Mouse (Mus musculus): Measurements from ENCODE around the gene Eif2d.

Gene Eif2d

DNA sequence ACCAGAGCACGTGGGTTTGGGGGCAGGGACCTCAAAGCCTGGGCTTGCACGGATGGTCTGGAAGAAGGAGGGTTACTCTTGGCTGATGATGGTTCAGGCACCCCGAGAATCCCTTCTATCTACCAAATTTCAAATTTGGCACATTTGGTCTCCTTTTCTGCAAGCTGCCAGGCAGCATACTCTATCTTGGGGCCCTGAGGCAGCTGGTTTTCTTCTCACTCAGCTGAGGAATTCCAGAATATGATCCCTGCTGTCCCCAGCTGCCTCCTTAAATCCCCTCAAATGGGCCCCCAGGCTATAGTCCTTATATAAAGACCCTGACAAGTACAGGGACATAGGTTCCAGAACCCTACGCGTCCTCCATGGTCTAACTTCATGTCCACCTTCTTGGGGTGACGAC lies 60.4 kb downstream of the Eif2d start:
- DNase-seq (ENCODE audit: low spot score in 2 of 2): no peak

DNA sequence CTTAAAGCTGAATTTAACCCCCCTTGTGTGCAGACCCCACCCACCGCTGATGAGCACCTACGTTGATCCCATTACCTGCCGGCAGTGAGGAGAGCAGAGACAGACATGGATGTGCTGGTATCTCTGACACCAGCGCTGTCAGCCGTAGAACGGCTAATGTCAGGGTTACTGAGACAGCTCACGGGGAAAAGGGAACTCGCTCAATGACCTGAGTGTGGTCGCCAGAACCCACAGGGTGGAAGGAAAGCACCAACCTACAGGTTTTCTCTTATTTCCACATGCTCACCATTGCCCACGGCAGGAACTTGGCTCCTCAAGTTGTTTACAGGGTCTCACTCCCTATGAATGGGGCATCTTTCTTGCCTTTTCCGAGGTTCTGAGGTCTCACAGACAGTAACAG lies 66.0 kb downstream of the Eif2d start:
- no peak for DNase-seq (ENCODE audit: low spot score in 2 of 2)

DNA sequence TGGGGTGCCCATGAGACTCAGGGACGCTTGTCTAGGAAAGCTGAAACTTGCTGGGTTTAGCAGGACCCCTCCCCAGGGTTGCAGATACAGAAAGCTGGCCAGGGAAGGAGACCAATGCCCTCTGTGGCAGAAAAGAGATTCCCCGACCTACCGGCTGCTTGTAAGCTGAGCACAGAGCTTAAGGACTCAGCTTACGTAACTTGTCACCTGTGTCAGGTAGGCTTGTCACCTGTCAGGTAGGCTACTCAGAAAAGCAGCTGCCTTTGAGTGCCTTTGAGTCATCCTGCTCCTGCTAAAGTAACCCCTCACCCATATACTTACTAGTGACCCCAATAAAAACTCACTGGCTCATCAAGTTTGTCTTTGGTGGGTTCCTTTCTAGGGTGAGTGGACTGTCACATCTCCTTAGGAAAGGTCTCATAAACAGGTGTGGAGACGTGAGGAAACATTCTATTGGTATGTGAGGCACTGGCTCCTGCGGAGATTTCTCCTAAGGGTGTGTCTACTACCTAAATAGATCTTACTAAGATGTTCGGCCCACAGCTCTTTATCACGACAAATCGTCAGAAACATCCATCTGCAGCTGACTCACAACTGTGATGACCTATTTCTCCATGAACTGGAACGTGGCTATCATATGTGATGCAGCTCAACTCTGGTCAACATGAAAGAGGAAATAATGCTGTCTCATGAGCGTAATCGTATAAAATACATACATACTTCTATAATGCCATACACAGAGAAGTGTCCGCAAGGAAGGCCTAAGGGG lies 69.0 kb downstream of the Eif2d start:
- no peak for DNase-seq (ENCODE audit: low spot score in 2 of 2)

GRCm38 (mm10) chr1:131223345-131223744 lies 70.4 kb downstream of the Eif2d start:
- no peak for DNase-seq (ENCODE audit: low spot score in 2 of 2)

DNA sequence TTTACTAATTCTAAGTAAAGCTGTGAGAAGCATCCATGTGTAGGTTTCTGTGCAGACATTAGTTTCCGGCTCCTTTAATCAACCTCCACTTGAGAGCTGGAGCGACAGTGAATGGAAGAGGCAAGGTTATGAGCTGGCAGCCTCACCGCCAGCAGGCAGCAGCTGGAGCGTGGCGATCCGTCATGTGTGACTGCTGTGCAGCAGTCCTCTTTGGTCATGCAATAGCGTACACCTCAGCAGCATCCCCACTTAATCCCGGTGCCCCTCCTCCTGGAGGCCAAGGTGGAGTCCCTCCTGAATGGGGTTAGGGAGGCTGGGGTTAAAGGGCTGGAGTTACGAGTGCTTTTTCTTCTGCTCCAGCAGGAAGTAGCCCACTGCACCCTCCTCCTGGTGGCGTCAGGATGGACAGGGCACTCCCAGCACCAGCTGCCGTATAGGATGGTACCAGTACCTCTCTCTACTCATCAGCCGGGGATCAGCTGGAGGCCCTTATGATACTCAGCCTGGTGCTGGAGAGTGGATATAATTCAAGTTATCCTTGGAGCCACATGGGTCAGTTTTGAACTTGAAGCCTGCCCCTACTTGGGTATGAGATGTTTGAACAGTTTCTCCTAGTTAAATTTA lies 72.0 kb downstream of the Eif2d start:
- DNase-seq (ENCODE audit: low spot score in 2 of 2): no peak

DNA sequence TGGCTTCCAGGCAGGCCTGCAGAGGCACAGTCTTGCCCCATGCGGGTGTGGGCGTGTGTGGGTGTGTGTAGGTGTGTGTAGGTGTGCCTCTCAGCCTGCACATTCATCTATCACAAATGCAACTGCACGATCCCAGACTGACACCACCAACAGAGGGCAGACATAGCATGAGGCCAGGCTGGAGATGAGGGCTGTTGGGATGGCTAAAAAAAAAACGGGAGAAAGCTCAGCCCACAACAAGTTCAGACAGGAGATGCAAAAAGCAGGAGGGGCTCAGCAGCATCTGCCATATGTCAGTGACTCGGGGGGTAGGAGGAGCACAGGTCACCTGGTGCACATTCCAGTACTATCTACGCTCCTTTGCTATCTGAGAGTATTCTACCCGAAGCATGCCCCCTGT lies 75.2 kb downstream of the Eif2d start:
- DNase-seq (ENCODE audit: low spot score in 2 of 2): no peak

GRCm38 (mm10) chr1:131228659-131229058 lies 75.7 kb downstream of the Eif2d start:
- DNase-seq (ENCODE audit: low spot score in 2 of 2): no peak

DNA sequence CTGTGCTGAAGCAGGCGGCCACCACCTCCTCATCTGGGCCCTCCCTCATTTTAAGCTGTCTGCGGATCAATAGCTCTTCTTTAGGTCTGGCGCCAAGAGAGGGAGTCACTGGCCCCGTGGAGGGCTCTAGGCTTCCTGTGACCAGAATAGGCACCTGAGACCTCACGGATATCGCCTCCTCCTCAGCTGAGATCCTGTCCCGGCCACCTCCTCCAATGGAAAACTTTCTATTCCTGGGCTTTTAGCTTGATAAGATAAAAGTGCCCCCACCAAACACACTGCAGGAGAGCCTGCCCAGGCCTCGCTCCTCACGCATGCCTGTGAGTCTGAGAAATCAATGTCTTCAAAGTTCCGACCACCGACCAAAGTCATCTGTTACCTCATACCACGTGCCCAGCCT lies 80.5 kb downstream of the Eif2d start:
- DNase-seq (ENCODE audit: low spot score in 2 of 2): no peak

- no peak for DNase-seq (ENCODE audit: low spot score in 2 of 2)
These were observed 83.1 kb downstream of the Eif2d start for GRCm38 (mm10) chr1:131236077-131236476.

Data from frontal cortex, postnatal 25 days (tissue).